Mouse (Mus musculus) ES-Bruce4 (cell line): ENCODE results near the gene Ccdc33. TPM values are rescaled to one million over a fixed set of nuclear protein-coding genes. Genes with fewer than 3 reads are reported as not detected.

Source experiments
- H3K27ac ChIP-seq: 2 replicates; pipeline ENCODE4 v1.5.1; 2012; ENCODE audit warnings: low read length, inconsistent platforms; ENCODE audit not compliant: insufficient read depth
- H3K27me3 ChIP-seq: 2 replicates; pipeline ENCODE4 v1.6.1; 2012; ENCODE audit warnings: mild to moderate bottlenecking, low read length, inconsistent platforms; ENCODE audit not compliant: control insufficient read depth, poor library complexity, insufficient read depth, severe bottlenecking
- H3K36me3 ChIP-seq: 2 replicates; pipeline ENCODE4 v1.6.1; 2012; ENCODE audit warnings: inconsistent platforms, mild to moderate bottlenecking, low read length, moderate library complexity; ENCODE audit not compliant: control insufficient read depth, poor library complexity, insufficient read depth, severe bottlenecking
- H3K4me1 ChIP-seq: one replicate; pipeline ENCODE4 v1.8.1; 2011; ENCODE audit warnings: low read length; ENCODE audit not compliant: control insufficient read depth, insufficient read depth
- H3K4me3 ChIP-seq: 2 replicates; pipeline ENCODE4 v1.5.1; 2011; ENCODE audit warnings: low read depth, mild to moderate bottlenecking, low read length
- H3K9ac ChIP-seq: 2 replicates; pipeline ENCODE4 v1.6.1; 2012; ENCODE audit warnings: low read depth, mild to moderate bottlenecking, inconsistent platforms; ENCODE audit not compliant: poor library complexity, severe bottlenecking
- H3K9me3 ChIP-seq: replicated peaks from 2 replicates; pipeline ENCODE4 v1.6.1; 2012; ENCODE audit warnings: mild to moderate bottlenecking, low read length, inconsistent platforms; ENCODE audit not compliant: control insufficient read depth, poor library complexity, insufficient read depth, severe bottlenecking
- CTCF ChIP-seq: IDR thresholded peaks from one replicate; pipeline ENCODE4 v1.8.1; 2011; ENCODE audit warnings: low read depth, low read length
- EP300 ChIP-seq: IDR thresholded peaks from 2 replicates; pipeline ENCODE4 v1.6.1; 2011; ENCODE audit warnings: low read depth, low read length; ENCODE audit not compliant: insufficient read depth
- POLR2A ChIP-seq: IDR thresholded peaks from one replicate; pipeline ENCODE4 v1.8.1; 2011; ENCODE audit warnings: low read length; ENCODE audit not compliant: insufficient read depth
- polyA plus RNA-seq: library from polyadenylated mRNA; stranded (reverse); fragments of >200 nt; gene quantifications from 2 replicates; pipeline ENCODE4 v1.2.4, GENCODE M21; 2011; ENCODE audit warnings: low read depth; ENCODE audit not compliant: missing spikeins, insufficient read depth, insufficient read length

Gene Ccdc33
- polyA plus RNA-seq, 1 experiment: not detected

- Histone ChIP-seq H3K27me3 (no peaks in the 10 kb centered on the region), H3K4me3 (no peak overlapping the region), H3K36me3 (no peaks in the 10 kb centered on the region), H3K9me3 (no peaks in the 10 kb centered on the region), H3K4me1 (no peaks in the 10 kb centered on the region), H3K9ac (no peak overlapping the region), H3K27ac (no peak overlapping the region)
- TF ChIP-seq EP300 (no peak), CTCF (no peak), POLR2A (no peak)
Observed at GRCm38 (mm10) chr9:58093776-58094175, 24.8 kb downstream of the Ccdc33 start.

- Histone ChIP-seq H3K9ac (no peak overlapping the region), H3K4me3 (no peak overlapping the region), H3K27ac (no peak overlapping the region), H3K4me1 (no peaks in the 10 kb centered on the region), H3K36me3 (no peaks in the 10 kb centered on the region), H3K27me3 (no peaks in the 10 kb centered on the region), H3K9me3 (no peaks in the 10 kb centered on the region)
- no peak for TF ChIP-seq POLR2A
- TF ChIP-seq EP300: no peak
Observed at GRCm38 (mm10) chr9:58092581-58093269, 25.9 kb downstream of the Ccdc33 start.

- Histone ChIP-seq H3K4me3 (no peak overlapping the region), H3K9ac (no peak overlapping the region), H3K36me3 (no peaks in the 10 kb centered on the region), H3K27ac (no peak overlapping the region), H3K9me3 (no peaks in the 10 kb centered on the region), H3K4me1 (no peaks in the 10 kb centered on the region), H3K27me3 (no peaks in the 10 kb centered on the region)
- TF ChIP-seq EP300 (no peak), CTCF (no peak), POLR2A (no peak)
Observed at GRCm38 (mm10) chr9:58091623-58092425, 26.8 kb downstream of the Ccdc33 start.

DNA sequence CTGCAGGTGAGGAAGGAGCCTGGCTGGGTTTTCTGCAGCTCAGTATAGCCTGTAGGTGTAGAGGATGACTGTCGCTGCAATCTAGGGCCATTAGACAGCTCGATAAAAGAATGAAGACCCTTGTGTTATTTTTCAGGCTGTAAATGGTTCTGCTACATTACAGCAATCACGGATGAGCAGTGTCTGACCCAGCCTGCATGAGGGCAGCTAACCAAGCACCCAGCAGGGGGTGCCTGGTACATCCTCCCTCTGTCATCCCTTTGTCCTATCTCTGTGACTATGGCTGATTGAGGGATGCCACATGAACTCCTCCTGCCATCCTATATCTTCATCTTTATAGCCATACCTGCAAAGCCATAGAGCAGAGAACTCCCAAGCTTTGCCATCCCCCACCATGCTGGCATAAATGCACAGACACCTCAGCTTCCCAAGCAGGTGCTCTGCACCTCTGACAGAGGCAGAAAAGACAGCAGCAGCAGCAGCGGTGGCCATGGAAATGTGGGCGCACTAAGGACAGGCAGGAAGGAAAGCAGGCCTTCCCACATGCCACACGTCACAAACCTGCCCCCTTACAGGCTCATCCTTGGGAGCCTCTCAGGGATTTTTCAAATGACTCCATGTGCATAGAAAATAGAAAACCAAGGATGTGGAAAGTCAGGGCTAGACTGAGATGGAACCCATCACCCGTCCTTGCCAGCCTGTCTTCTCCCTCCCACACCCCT, 31.2 kb downstream of the Ccdc33 start:
- H3K9me3 ChIP-seq: no peaks in the 10 kb centered on the region
- no peaks in the 10 kb centered on the region for H3K27me3 ChIP-seq
- H3K4me1 ChIP-seq: peaks cover 6% of the 10 kb centered on the region
- H3K4me3 ChIP-seq: no peak overlapping the region
- no peak overlapping the region for H3K27ac ChIP-seq
- H3K9ac ChIP-seq: no peak overlapping the region
- H3K36me3 ChIP-seq: no peaks in the 10 kb centered on the region
- TF ChIP-seq CTCF (no peak), EP300 (no peak), POLR2A (no peak)

GRCm38 (mm10) chr9:58086861-58087260, 31.8 kb downstream of the Ccdc33 start:
- no peak for TF ChIP-seq CTCF
- TF ChIP-seq EP300: no peak
- no peak for TF ChIP-seq POLR2A
- Histone ChIP-seq H3K27ac (no peak overlapping the region), H3K4me3 (no peak overlapping the region), H3K9me3 (no peaks in the 10 kb centered on the region), H3K4me1 (peaks cover 6% of the 10 kb centered on the region), H3K36me3 (no peaks in the 10 kb centered on the region), H3K9ac (no peak overlapping the region), H3K27me3 (no peaks in the 10 kb centered on the region)

- no peaks in the 10 kb centered on the region for H3K27me3 ChIP-seq
- H3K9me3 ChIP-seq: no peaks in the 10 kb centered on the region
- H3K4me3 ChIP-seq: no peak overlapping the region
- H3K36me3 ChIP-seq: no peaks in the 10 kb centered on the region
- TF ChIP-seq POLR2A (no peak), EP300 (no peak), CTCF (no peak)
- H3K9ac ChIP-seq: no peak overlapping the region
- H3K4me1 ChIP-seq: peaks cover 6% of the 10 kb centered on the region
- no peak overlapping the region for H3K27ac ChIP-seq
Observed at GRCm38 (mm10) chr9:58086203-58086602, 32.4 kb downstream of the Ccdc33 start.
